Mouse (Mus musculus) heart, adult 2 months (tissue): ENCODE measurements around the gene Coa5.

Source experiments
- CTCF ChIP-seq: fragments of 200-600 bp; IDR thresholded peaks from 2 replicates; pipeline ENCODE4 v1.8.1; 2022; ENCODE audit warnings: antibody characterized with exemption, mild to moderate bottlenecking, moderate library complexity
- EP300 ChIP-seq: fragments of 200-500 bp; IDR thresholded peaks from 2 replicates; pipeline ENCODE4 v1.6.1; 2011; ENCODE audit warnings: low read depth, low read length, control low read depth; ENCODE audit not compliant: insufficient read depth

DNA sequence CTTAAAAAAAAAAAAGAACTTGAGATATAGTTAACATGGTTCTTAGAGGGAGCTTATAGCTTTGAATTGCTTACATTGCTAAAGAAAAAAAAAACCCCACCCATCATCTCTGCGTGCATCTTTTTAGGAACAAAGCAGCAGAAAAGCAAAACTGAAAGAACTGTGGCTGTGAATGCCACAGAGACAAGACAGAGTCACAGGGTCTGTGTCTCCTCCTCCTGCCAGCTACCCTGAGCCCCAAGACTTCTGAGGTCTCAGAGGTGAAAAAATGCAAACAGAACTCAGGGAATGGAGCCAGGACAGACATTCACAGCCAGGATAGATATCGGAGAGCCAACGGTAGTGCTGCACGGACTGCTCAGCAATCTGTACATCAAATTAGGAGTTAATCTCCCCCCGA is 48.0 kb upstream of the Coa5 start:
- TF ChIP-seq CTCF = no peak
- TF ChIP-seq EP300 = no peak
